Mouse (Mus musculus): ENCODE results near the gene 1810046K07Rik. TPM values are rescaled to one million over a fixed set of nuclear protein-coding genes. Genes with fewer than 3 reads are reported as not detected.

The 1810046K07Rik gene
- not detected for total RNA-seq (2021)

GRCm38 (mm10) chr9:51328731-51329130, at the start of gene 1810046K07Rik:
Gene 1810046K07Rik (minus strand): TSS chr9:51328917.
- DNase-seq = no peak
- intact Hi-C loops (cut with DNase I) = no loop called here

GRCm38 (mm10) chr9:51369560-51369959, 40.8 kb upstream of the 1810046K07Rik start:
- intact Hi-C loops (cut with DNase I) = no loop called here
- no peak for DNase-seq

- no peak for DNase-seq
- intact Hi-C loops (cut with DNase I) = no loop called here
Measured at GRCm38 (mm10) chr9:51367124-51367523, 38.4 kb upstream of the 1810046K07Rik start.

GRCm38 (mm10) chr9:51364059-51364458, 35.3 kb upstream of the 1810046K07Rik start:
- intact Hi-C loops (cut with DNase I) = no loop called here
- DNase-seq = no peak

GRCm38 (mm10) chr9:51353511-51353910, 24.8 kb upstream of the 1810046K07Rik start:
- DNase-seq = no peak
- intact Hi-C loops (cut with DNase I) = no loop called here

- DNase-seq = no peak
- intact Hi-C loops (cut with DNase I) = no loop called here
Measured at GRCm38 (mm10) chr9:51352896-51353295, 24.2 kb upstream of the 1810046K07Rik start.

GRCm38 (mm10) chr9:51349422-51349821, 20.7 kb upstream of the 1810046K07Rik start:
- intact Hi-C loops (cut with DNase I) = no loop called here
- no peak for DNase-seq

GRCm38 (mm10) chr9:51345768-51346167, 17.1 kb upstream of the 1810046K07Rik start:
- intact Hi-C loops (cut with DNase I) = no loop called here
- DNase-seq = no peak

GRCm38 (mm10) chr9:51335294-51336010, 6.7 kb upstream of the 1810046K07Rik start:
- DNase-seq = peak; percentile 80 to 85
- intact Hi-C loops (cut with DNase I) = loop anchor here (1.0 to 10.0 kb wide), 6 partner anchors 239 to 949 kb away; no protein-coding TSS in a partner anchor

- intact Hi-C loops (cut with DNase I) = loop anchor here (5.0 to 10.0 kb wide), 4 partner anchors 243 to 953 kb away; no protein-coding TSS in a partner anchor
Measured at GRCm38 (mm10) chr9:51331449-51332238, 2.9 kb upstream of the 1810046K07Rik start.

GRCm38 (mm10) chr9:51327555-51327903, 1.2 kb downstream of the 1810046K07Rik start:
- intact Hi-C loops (cut with DNase I) = no loop called here
- no peak for DNase-seq

More at GRCm38 (mm10) chr9:51331449-51332238, 2.9 kb upstream of the 1810046K07Rik start:
- DNase-seq = no peak

- no peak for DNase-seq
- intact Hi-C loops (cut with DNase I) = no loop called here
Measured at GRCm38 (mm10) chr9:51326619-51327554, 1.8 kb downstream of the 1810046K07Rik start.

- no peak for DNase-seq
- intact Hi-C loops (cut with DNase I) = no loop called here
Measured at GRCm38 (mm10) chr9:51324406-51325065, 4.2 kb downstream of the 1810046K07Rik start.

- intact Hi-C loops (cut with DNase I) = no loop called here
- no peak for DNase-seq
Measured at GRCm38 (mm10) chr9:51320096-51320495, 8.6 kb downstream of the 1810046K07Rik start.

GRCm38 (mm10) chr9:51318246-51318645, 10.5 kb downstream of the 1810046K07Rik start:
- no peak for DNase-seq
- intact Hi-C loops (cut with DNase I) = no loop called here

GRCm38 (mm10) chr9:51317322-51317721, 11.4 kb downstream of the 1810046K07Rik start:
- no peak for DNase-seq
- intact Hi-C loops (cut with DNase I) = no loop called here

- no peak for DNase-seq
- intact Hi-C loops (cut with DNase I) = no loop called here
Measured at GRCm38 (mm10) chr9:51315402-51316063, 13.2 kb downstream of the 1810046K07Rik start.

- intact Hi-C loops (cut with DNase I) = no loop called here
- DNase-seq = no peak
Measured at GRCm38 (mm10) chr9:51312554-51313317, 16.0 kb downstream of the 1810046K07Rik start.

- intact Hi-C loops (cut with DNase I) = no loop called here
- DNase-seq = no peak
Measured at GRCm38 (mm10) chr9:51310515-51310914, 18.2 kb downstream of the 1810046K07Rik start.

All from heart, postnatal 36 days (tissue).